Mouse (Mus musculus): ENCODE measurements around the gene Rbm5. TPM values are rescaled to one million over a fixed set of nuclear protein-coding genes. Genes with fewer than 3 reads are reported as not detected.

Rbm5 gene
- polyA plus RNA-seq, 1 experiment from 2014 or later, result 256 TPM

DNA sequence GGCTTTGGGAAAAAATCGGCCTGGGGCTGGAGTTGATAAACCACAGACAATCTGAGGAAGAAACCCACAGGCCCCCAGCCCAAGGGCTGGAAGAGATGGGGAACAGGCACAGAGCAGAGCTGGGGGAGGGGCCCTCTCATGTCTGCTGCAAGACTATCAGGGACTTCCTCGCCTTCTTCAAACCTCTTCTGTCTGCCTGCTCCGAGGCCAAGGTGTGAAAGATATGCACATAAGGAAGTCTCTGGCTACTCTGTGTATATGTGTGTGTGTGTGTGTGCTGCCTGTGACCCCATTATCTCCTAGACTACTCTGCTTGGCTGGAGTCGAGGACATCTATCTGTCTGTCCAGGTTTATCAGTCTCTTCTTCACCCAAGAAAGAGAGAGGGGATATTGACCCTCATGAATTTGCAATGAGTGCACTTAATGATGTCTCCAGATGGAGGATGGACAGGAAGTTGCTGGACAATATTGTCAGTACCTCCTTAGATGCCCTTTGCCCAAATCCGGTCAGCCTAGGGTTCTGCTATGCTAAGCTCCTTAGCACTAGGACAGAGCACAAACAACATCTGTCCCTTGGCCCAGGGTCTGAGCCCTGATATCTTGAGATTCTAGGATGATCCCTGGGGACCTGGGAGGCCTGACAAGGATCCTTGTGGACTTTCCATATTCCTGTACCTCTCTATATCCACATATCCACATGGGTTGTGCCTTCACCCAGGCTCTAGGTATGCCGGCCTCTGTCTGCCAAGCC is 41.7 kb downstream of the Rbm5 start:
- Histone ChIP-seq H3K27ac (peak overlapping the region; percentile 57; the same call in 1 of the 2 replicates), H3K4me3 (no peak overlapping the region), H3K36me3 (ENCODE audit: poor library complexity, severe bottlenecking) (no peaks in the 10 kb centered on the region), H3K27me3 (no peaks in the 10 kb centered on the region), H3K9me3 (replicated peaks) (no peaks in the 10 kb centered on the region), H3K4me1 (peaks cover 46% of the 10 kb centered on the region), H3K4me2 (0 out of 2 replicates have a peak overlapping the region, but pooled peaks have one; percentile 12), H3K9ac (no peak overlapping the region)
- ATAC-seq, result no peak
- WGBS, result 70% methylated on average over 6 of the region's 6 CpGs

DNA sequence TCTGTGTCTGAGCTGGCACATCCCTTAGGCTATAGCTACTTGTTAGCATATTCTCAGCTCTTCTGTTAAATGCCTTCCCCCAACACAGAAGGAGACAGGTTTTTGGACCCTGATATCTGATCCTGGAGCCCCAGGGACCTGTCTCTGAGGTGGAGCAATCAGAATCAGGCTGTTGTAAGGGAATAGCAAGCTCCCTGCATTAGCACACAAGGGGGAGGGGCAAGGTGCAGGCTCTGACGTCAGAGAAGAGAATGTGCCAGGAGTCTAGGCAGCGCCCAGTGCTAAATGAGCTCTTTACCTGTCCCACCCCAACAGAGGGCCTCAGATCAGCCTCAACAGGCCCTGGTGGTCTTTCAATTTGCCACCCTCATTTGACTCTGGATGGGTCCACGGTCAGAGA is 43.8 kb downstream of the Rbm5 start:
- Histone ChIP-seq H3K4me2 (no peak overlapping the region), H3K27ac (no peak overlapping the region), H3K4me3 (no peak overlapping the region), H3K9ac (no peak overlapping the region), H3K27me3 (no peaks in the 10 kb centered on the region; the same call in 1 of the 2 replicates), H3K36me3 (ENCODE audit: poor library complexity, severe bottlenecking) (no peaks in the 10 kb centered on the region), H3K4me1 (peaks cover 64% of the 10 kb centered on the region), H3K9me3 (replicated peaks) (no peaks in the 10 kb centered on the region)
- ATAC-seq, result no peak
- whole genome bisulfite sequencing, result 48% methylated on average over 3 of the region's 3 CpGs

DNA sequence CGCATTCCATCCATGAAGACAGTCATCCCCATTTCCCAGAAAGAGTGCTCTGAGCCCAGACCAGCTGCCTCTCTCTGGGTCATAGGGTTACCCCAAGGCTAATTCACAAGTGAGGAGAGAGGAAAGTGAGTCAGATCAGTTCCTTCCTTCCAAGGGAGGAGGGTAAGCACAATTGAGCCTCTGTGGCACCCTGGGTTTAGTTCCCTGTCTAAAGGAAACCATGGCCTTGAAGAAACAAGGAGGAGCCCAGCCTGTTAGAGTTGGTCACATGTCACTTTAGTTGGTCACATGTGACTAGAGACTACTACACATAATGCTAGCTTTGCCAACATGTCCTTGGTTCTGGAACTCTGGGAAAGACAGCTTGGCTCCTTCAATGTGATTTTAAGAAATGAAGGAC is 46.0 kb downstream of the Rbm5 start:
- Histone ChIP-seq H3K9ac (no peak overlapping the region), H3K36me3 (ENCODE audit: poor library complexity, severe bottlenecking) (no peaks in the 10 kb centered on the region), H3K4me2 (no peak overlapping the region), H3K27me3 (no peaks in the 10 kb centered on the region; the same call in 1 of the 2 replicates), H3K27ac (no peak overlapping the region), H3K9me3 (replicated peaks) (no peaks in the 10 kb centered on the region), H3K4me3 (no peak overlapping the region), H3K4me1 (peaks cover 53% of the 10 kb centered on the region)
- WGBS, result 93% methylated on average over 1 of the region's 1 CpGs
- no peak for ATAC-seq

DNA sequence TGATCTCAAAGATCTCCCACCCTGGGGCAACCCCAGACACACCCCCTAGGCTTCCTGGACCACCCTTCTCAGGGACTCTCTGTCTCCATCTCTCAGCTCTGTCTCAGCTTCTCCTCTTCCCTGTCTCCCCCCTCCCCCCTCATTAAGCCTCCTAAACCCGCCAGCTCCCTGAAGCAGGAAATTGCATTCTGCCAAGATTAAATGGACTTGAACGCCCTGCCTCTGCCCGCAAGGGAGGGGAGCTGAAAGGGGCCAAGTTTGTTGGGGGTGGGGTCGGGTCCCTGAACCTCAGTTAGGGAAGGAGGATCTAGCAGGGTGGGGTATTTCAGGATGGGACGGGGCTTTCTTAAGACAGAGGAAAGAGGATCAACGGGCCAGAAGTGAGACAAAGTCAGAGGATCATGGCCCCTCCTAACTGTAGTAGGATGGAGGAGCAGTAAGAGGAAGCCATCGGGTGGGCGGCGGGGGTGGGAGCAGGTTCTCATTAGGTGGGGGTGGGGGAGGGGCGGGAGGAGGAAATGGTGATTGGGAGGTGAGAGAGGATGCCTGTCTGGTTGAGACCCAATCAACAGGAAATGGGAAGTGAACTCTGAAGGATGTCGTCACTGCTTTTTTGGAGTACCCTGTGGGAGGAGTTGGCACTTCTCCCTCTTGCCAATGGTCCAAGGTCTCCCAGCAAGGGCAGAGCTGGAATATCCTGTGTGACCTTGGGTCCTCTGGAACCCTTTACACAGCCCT is 46.8 kb downstream of the Rbm5 start:
- WGBS, result 4% methylated on average over 11 of the region's 11 CpGs
- H3K9me3 ChIP-seq (replicated peaks), result no peaks in the 10 kb centered on the region
- H3K36me3 ChIP-seq (ENCODE audit: poor library complexity, severe bottlenecking), result no peaks in the 10 kb centered on the region
- H3K27ac ChIP-seq, result 0 out of 2 replicates have a peak overlapping the region, but pooled peaks have one; percentile 36
- H3K27me3 ChIP-seq, result no peaks in the 10 kb centered on the region; the same call in 1 of the 2 replicates
- H3K4me1 ChIP-seq, result peaks cover 45% of the 10 kb centered on the region
- no peak overlapping the region for H3K9ac ChIP-seq
- no peak overlapping the region for H3K4me3 ChIP-seq
- ATAC-seq, result peak; percentile 71
- peak overlapping the region; percentile 40 for H3K4me2 ChIP-seq

DNA sequence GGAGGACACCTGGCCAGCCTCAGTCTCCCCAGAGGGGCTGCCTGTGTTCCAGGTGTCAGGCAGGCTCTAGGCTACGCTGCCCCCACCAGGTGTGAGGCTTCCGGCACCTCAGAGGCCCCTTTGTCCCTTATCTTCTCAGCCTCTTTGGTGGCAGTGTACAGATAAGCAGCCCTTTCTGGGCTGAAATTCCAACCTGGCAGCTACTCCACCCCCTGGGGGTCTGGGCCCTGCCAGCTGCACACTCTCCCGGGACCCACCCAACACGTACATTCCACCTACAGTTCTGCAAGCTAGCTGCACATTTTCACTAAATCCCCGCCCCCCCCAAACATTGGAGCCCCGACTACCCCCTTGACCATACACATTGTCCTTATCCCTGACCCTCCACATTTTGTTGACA is 47.5 kb downstream of the Rbm5 start:
- peak overlapping the region; percentile 36 for H3K27ac ChIP-seq

DNA sequence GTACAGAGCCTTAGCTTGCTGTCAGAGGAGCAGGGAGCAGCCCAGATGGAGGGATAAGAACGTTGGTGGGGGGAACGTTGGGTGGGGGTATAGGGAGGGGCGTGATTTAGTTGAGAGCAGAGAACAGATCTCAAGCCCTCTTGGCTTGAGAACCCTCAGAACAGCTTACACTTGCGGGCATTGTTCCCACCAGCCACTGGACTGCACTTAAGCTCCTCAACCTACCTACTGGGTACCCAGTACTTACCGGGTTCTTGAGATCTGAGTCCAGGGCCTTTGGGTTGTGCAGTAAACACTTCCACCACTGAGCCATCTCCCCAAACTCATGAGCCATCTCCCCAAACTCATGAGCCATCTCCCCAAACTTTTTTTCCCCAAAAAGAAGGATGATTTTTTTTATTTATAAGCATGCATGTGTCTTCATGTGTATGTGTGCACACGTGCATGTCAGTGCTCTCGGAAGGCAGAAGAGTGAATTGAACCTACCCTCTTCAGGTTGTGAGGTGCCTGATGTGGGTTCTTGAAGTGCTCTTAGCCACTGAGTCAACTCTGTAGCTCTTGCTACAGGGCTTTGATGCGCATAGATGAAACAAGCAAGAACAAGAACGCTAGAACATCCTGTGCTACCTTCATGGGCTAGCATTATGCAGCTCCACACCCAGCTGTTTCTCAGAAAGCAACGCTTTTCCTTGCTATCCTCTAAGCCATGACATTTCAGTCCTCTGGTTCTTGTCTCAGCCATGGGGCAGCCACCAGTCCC is 51.8 kb downstream of the Rbm5 start:
- no peak for ATAC-seq
- WGBS, result 84% methylated on average over 10 of the region's 10 CpGs
- peaks cover 37% of the 10 kb centered on the region for H3K4me1 ChIP-seq

More for the DNA sequence above, 47.5 kb downstream of the Rbm5 start:
- peaks cover 39% of the 10 kb centered on the region for H3K4me1 ChIP-seq
- H3K4me2 ChIP-seq, result peak overlapping the region; percentile 40; the same call in 1 of the 2 replicates
- H3K36me3 ChIP-seq (ENCODE audit: poor library complexity, severe bottlenecking), result no peaks in the 10 kb centered on the region
- 24% methylated on average over 6 of the region's 6 CpGs for WGBS
- ATAC-seq, result peak; percentile 46; the same call in 1 of the 2 replicates
- no peak overlapping the region for H3K4me3 ChIP-seq
- H3K9me3 ChIP-seq (replicated peaks), result no peaks in the 10 kb centered on the region
- H3K27me3 ChIP-seq, result no peaks in the 10 kb centered on the region; the same call in 1 of the 2 replicates
- H3K9ac ChIP-seq, result 0 out of 2 replicates have a peak overlapping the region, but pooled peaks have one; percentile 31

DNA sequence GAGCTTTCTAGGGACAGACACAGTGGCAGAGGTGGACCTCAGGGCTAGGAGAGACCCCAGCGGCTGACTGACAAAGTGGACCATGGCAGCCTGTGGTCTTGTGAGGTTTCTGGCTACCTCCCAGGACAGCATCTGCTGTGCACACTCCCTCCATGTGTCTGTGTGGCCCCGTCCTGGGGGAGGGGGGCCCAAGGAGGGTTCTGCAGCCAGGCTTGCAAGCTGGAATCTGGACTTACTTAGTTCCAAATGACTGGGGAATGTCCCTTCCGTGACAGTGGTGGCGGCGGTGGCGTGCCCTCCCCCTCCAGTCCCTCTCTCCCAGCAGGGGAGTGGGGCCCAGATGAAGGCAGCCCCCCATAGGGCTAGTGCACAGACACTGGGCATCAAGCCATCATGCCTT is 53.8 kb downstream of the Rbm5 start:
- WGBS, result 36% methylated on average over 6 of the region's 6 CpGs
- Histone ChIP-seq H3K4me3 (no peak overlapping the region), H3K9me3 (replicated peaks) (no peaks in the 10 kb centered on the region), H3K27me3 (no peaks in the 10 kb centered on the region), H3K9ac (no peak overlapping the region), H3K27ac (no peak overlapping the region), H3K36me3 (ENCODE audit: poor library complexity, severe bottlenecking) (no peaks in the 10 kb centered on the region), H3K4me1 (peaks cover 22% of the 10 kb centered on the region), H3K4me2 (no peak overlapping the region)
- no peak for ATAC-seq

More for the DNA sequence above, 51.8 kb downstream of the Rbm5 start:
- Histone ChIP-seq H3K4me2 (no peak overlapping the region), H3K9ac (no peak overlapping the region), H3K36me3 (ENCODE audit: poor library complexity, severe bottlenecking) (no peaks in the 10 kb centered on the region), H3K9me3 (replicated peaks) (no peaks in the 10 kb centered on the region), H3K27me3 (no peaks in the 10 kb centered on the region; the same call in 1 of the 2 replicates), H3K27ac (no peak overlapping the region), H3K4me3 (no peak overlapping the region)

DNA sequence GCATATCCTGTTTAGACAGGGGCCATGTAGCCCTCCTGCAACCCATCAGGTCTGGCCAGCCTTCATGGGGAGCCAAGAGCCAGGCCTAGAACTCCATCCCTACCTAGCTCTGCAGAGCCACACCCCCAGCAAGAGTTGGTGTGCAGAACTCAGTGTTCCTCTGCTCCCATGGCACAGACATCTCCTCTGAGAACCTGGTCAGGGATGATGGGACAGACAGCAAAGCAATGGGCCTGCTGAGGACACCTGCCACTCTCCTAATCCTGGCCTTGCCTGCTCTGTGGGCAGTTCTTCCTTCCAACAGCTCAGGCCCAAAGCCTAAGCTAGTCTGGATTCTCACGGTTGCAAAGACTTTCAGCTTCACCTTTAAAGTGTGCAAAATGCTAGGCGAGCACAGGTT is 55.2 kb downstream of the Rbm5 start:
- no peak overlapping the region; the same call in 1 of the 2 replicates for H3K27ac ChIP-seq
- peaks cover 6% of the 10 kb centered on the region; the same call in 1 of the 2 replicates for H3K27me3 ChIP-seq
- no peaks in the 10 kb centered on the region for H3K36me3 ChIP-seq (ENCODE audit: poor library complexity, severe bottlenecking)
- no peak overlapping the region for H3K4me3 ChIP-seq
- H3K9me3 ChIP-seq (replicated peaks), result no peaks in the 10 kb centered on the region
- H3K4me2 ChIP-seq, result no peak overlapping the region
- H3K4me1 ChIP-seq, result peaks cover 22% of the 10 kb centered on the region
- no peak overlapping the region for H3K9ac ChIP-seq
- 94% methylated on average over 2 of the region's 2 CpGs for WGBS
- ATAC-seq, result no peak

DNA sequence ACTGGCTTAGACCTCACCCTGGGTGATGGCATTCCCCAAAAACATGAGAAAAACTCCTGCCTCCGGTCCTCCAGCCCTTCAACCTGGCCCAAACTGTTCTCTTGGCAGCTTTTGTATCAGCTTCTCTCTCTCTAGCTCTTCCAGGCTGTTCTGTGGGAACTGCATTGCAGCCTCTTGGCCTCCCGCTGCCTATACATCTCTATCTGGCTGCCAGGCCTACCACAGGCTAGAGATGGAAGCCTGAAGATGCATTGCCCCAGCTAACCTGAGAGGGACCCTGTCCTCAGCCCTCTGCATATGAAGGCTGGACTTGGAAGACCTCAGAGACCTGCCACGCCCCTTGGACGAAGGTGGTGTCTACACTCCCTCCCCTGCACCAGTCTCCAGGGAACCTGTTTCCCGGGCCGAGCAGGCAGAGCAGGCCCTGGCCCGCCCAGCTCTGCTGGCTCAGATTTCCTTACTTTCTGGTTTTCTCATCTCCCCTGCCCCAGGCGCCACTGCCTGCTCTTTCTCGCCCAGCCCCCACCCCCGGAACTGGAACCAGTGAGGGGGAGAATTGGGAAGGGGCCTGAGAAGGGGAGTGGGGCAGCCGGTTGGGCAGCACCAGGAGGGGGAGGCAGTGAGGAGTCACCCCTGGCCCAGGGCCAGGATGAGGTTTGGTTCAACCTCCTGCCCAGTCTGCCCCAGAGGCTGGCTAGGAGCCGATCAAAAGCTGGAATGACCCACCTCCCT is 56.4 kb downstream of the Rbm5 start:
- H3K4me2 ChIP-seq, result peak overlapping the region; percentile 3; the same call in 1 of the 2 replicates
- peaks cover 12% of the 10 kb centered on the region for H3K27me3 ChIP-seq
- H3K9ac ChIP-seq, result no peak overlapping the region; the same call in 1 of the 2 replicates
- no peak for ATAC-seq
- 23% methylated on average over 11 of the region's 12 CpGs for WGBS
- H3K36me3 ChIP-seq (ENCODE audit: poor library complexity, severe bottlenecking), result no peaks in the 10 kb centered on the region
- H3K4me1 ChIP-seq, result peaks cover 30% of the 10 kb centered on the region
- H3K9me3 ChIP-seq (replicated peaks), result no peaks in the 10 kb centered on the region
- no peak overlapping the region for H3K4me3 ChIP-seq
- peak overlapping the region; percentile 40 for H3K27ac ChIP-seq

DNA sequence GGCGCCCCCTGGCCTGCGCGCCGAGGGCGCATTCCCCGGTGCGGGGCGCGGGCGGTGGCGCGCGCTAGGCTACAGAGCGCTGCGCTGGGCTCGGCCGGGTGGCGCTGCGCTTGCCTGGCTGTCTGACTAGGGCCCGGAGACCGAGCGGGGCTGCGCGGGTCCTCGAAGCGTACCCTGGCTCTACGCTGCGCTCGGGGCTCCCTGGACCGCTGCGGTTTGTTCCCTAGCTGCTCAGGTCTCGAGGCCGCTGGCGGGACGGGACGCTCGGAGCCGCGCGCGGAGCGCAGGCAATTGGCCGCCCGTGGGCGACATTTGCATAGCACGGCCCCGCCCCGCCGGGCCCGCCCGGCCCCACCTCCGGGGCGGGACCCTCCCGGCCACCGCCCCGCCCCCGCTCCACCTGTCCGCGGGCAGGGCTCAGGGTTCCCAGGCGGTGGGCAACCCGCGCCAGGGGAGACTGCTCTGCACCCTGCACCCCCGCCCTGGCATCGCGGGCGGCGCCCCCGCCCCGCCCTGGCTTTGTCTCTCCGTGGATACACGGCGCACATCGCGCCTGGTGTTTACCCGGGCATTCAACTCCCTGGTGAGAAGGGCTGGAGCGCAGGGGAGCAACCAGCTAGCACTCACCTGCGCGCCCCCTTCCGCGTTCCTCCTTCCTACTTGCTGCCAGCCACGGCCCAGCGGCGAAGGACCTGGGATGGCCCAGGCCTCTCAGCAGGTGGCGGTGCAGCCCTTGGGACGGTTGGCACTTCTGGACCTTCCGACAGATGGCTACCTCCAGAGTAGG is 60.9 kb downstream of the Rbm5 start, which contains the start of gene Sema3f:
Gene Sema3f (minus strand): TSS at position 779 of the 787 bp plus-strand sequence.
- peak; percentile 77 for ATAC-seq
- peak within 1 kb of the TSS; percentile 80 for H3K9ac ChIP-seq
- WGBS, result under 1% methylated on average over 63 of the region's 86 CpGs
- peak within 1 kb of the TSS; percentile 65 for H3K4me3 ChIP-seq
- H3K36me3 ChIP-seq (ENCODE audit: poor library complexity, severe bottlenecking), result peaks cover 5% of the 10 kb centered on the region
- peak within 1 kb of the TSS; percentile 86 for H3K4me2 ChIP-seq
- H3K9me3 ChIP-seq (replicated peaks), result no peaks in the 10 kb centered on the region
- peak within 1 kb of the TSS; percentile 70 for H3K27ac ChIP-seq
- peaks cover 54% of the 10 kb centered on the region for H3K27me3 ChIP-seq
- H3K4me1 ChIP-seq, result peaks cover 60% of the 10 kb centered on the region
